Mouse (Mus musculus): ENCODE measurements around the gene Hat1. TPM values are rescaled to one million over a fixed set of nuclear protein-coding genes. Genes with fewer than 3 reads are reported as not detected.

Hat1 gene
- total RNA-seq, 2 experiments from 2014 or later = 178 to 192 TPM

DNA sequence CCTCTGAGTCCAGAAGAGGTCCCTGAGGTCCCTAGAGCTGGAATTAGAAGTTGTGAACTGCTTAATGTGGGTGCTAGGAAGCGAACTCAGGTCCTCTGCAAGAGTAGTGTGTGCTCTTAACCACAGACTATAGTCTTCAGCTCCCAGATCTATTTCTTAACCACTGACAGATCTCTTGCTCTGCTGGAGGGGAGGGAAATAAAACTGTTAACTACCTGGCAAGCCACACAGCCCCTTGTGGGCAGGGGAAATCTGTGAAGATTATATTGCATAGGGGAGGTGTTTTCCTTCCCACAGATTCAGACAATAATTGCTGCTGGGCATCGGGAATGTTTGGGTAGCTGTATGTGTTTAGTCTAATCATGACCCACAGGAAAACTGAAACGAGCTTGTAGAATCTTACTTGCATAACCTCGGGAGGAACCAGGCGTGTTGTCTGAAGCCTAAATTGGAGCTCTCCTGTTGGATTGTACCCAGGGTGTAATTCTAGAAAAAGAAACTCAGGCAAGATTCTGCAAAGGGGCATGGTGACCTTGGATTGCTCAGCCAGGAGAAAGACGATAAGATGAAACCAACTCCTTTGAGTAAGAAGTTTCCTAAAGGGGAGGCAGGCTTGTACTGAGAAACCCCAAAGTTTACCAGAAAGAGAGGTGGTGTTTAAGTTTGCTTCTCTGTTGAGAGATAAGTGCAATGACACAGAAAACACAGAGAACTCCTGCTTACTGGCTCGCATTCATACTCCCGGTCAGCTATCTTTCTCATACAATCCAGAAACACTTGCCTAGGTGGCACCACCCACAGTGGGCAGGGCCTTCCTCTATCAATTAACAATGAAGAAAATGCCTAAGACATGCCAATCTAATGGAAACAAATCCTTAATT, 14.2 kb upstream of the Hat1 start:
- peak; percentile 68 for ATAC-seq (replicated peaks; ENCODE audit: poor library complexity)

DNA sequence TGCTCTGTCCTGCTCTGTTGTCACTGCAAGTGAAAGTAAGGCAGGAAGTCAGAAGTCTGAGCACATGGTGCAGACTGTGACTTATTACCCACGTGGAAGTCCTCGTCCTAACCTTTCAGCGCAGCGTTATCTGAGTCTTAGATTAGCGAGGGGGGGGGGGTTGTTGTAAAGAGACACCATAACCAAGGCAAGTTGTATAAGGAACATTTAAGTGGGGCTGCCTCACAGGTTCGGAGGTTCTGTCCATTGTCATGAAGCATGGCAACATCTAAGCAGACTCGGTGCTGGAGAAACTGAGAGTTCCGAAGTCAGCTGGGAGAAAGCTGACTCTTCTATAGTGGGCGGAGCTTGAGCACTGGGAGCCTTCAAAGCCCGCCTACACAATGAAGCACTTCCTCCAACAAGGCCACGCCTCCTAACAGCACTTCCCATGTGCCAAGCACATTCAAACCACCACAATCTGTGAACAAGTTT, 12.3 kb upstream of the Hat1 start:
- peak; percentile 50 for ATAC-seq (replicated peaks; ENCODE audit: poor library complexity)

DNA sequence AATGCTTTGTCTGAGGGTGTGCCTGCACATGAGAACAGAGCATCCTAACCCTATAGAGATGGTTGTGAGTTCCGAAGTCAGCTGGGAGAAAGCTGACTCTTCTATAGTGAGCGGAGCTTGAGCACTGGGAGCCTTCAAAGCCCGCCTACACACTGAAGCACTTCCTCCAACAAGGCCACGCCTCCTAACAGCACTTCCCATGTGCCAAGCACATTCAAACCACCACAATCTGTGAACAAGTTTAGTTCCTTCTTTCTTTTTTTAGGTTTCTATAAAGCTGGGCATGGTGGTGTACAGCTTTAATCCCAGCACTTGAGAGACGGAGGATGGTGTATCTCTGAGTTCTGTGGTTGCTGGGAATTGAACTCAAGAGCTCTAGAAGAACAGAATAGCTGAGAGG, 11.3 kb upstream of the Hat1 start:
- peak; percentile 63 for ATAC-seq (replicated peaks; ENCODE audit: poor library complexity)

DNA sequence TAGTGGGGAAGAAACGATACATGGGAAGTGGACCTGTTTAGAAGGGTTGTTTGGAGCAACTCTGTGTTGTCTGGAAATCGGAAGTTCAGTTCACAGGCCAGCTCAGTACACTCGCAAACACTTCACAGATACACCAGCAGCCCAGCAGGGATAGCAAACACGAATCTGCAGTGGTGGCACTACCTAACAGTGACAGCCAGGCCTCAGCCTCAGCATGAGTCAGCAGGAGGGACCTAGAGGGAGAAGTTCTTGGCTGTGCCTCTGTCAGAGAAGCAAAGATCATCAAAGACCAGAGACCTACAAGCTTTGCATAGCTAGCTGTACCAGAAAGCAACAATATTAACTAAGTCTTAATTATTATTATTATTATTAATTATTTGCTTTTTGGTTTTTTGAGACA, 6.8 kb upstream of the Hat1 start:
- ATAC-seq (replicated peaks; ENCODE audit: poor library complexity) = no peak

DNA sequence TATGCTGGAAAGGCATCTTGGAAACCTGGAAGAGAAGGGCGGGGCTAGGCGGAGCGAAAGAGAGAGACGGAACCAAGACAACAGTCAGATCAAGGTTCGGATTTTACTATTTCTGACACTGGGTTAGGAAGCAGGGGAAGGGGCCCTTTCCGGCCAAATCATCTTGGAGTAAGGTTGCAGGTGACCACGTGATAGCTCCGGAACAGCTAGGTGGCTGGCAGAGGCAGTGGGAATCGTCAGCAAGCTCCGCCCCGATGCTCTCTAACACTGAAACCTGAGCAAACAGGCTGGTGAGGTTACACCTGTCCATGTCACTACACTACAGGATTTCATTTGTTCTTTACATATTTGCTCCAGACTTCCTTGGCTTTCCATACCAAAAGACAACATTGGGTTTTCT, 4.9 kb upstream of the Hat1 start:
- ATAC-seq (replicated peaks; ENCODE audit: poor library complexity) = no peak

DNA sequence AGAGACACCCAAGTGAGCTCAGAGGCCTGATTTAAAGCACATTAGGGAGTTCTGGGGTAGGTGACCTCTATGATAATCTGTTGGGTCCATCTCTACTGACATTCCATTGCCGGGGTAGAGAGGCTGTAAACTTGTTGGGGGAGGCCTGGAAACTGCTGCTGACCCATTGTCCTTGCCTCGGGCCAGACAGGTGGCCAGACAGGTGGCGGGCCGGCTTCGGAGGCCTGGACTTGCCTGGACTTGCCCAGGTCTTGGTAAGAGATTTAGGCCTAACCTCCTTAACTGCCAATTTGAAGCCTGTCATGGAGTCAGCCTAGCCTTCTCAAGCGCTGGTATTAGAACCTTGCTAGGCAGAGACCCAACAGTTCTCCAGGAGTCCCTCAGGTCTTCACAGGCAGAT, 992 bp upstream of the Hat1 start:
- no peak for ATAC-seq (replicated peaks; ENCODE audit: poor library complexity)

DNA sequence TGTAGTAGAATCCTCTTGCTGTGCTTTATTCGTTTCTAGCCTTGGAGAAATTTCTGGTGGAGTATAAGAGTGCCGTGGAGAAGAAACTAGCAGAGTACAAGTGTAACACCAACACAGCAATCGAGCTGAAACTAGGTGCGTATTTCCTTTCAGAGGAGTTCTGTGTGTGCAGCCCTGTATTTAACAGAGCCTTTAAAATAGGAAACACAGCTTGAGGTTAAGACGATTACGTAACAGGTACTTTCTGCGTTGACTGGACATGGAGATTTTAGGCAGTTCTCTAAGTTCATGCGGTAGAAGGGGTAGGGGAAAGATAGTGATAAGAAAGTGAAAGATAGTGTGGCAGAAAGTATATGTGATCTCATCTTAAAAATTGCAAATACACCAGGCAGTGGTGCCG, 1.1 kb downstream of the Hat1 start:
- peak; percentile 52 for ATAC-seq (replicated peaks; ENCODE audit: poor library complexity)

DNA sequence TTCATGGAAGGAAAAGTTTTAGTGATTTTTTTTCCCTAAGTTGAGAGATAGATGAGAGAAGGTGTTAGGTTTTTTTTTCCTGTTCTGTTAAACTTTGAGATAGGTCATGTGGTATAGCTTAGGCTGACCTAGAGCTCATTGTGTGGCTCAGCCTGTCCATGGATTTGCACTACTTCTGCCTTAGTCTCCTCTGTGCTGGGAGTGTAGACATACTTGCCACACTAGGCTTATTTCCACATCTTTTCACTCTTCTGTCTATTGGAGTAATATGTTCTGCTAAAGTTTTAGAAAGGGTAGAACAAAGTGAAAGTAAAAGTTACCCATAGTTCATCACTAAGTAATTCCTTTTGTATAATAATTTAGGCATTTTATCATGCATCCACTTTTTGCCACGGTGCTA, 16.9 kb downstream of the Hat1 start:
- peak; percentile 52; the same call in 1 of the 2 replicates for ATAC-seq (replicated peaks; ENCODE audit: poor library complexity)

DNA sequence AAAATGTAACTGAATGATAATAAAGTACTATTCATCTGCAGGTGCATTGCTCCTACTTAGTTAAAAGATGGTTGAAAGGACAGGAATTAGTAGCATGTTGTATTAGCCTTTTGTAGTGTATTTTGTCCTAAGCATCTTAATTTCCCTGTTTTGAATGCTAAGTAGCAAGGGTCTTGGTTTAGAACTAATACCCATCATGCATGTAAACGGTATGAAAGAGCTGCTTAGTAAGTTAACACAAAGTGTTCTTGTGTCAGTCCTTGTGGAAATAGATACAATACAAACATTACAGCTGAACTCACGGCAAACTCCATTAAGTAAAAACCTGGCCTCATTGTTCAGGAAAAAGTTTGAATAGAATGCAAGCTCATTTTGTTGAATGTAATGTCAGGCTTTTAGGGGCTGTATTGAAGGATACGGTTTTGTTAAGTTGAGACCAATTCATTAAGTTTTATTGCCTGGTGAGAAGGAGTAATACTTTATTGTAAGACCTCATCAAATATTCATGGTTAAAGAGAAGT, 30.1 kb downstream of the Hat1 start:
- ATAC-seq (replicated peaks; ENCODE audit: poor library complexity) = no peak

DNA sequence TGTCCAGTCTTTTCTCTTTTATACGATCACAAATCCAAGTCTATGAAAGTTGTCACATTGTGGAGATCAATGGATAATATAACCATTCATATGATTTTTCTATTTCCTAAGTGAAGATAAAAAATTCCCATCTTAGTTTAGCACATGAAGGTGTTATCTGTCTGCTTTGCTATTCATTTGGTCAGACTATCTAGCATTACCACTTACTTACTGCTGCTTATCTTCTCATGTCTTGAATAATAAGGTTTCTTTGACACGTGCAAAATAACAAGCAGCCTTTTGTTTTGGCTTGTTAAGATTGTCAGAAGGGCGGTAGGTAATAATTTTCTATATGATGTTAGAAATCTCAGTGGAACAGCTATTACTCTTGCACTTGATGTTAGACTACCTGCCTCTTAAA, 30.6 kb downstream of the Hat1 start:
- 0 out of 2 replicates have a peak, but pooled peaks have one; percentile 37 for ATAC-seq (replicated peaks; ENCODE audit: poor library complexity)

DNA sequence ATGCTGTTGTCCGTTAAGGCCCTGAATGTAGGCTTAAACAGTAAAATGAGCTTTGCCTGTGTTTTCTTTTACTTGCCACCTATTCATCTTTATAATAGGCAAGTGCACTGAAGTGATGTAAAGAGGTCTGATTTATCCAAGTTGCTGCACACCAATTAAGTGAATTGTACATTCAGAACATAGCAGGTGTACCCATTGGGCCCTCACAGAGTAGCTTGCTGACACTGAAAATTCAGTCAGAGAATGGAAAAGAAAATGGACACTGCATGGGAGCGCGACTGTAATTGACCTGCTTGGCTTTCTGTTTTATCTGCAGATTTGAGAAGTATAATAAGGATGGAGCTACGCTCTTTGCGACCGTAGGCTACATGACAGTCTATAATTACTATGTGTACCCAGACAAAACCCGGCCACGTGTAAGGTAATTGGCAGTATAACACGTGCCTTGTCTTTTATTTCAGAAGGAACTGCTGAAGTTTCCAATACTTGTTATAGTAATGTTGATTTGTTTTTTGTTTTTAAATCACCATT, 32.2 kb downstream of the Hat1 start:
- no peak for ATAC-seq (replicated peaks; ENCODE audit: poor library complexity)

DNA sequence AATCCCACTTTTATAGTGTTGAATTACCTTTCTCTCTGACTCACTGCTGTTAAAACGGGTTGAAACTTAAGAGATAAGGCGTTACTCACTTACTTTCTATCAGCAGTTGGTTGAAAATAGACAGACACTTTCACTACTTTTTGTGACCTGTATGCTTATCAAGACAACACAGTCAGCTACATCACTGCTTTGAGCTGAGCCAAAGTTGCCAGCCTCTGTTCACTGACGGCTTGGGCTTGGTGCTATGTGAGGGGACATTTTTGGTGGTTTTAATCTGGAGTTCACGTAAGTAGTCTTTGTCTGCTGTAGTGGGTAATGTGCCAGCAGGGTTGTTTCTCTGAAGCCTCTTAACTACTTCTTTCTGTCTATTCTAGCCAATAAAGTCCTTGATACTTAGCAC, 35.8 kb downstream of the Hat1 start:
- peak; percentile 99 for ATAC-seq (replicated peaks; ENCODE audit: poor library complexity)

DNA sequence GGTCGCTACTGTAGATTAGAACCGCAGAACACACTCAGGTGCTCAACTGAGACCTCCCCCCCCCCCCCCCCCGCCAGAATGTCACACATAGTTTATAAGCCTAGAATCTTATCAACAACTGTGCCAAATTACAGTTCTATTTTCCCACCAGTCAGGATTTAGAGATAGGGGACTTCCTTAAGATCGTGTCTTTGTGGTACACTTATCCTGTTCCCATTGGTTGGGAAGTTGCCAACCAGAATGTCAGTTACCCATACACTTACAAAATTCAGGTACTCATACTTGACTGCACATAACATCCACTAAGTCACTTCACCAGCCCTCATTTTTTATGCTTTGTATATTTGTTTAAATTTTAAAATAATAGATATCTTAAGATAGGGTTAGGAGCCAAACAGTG, 46.7 kb downstream of the Hat1 start:
- no peak for ATAC-seq (replicated peaks; ENCODE audit: poor library complexity)

DNA sequence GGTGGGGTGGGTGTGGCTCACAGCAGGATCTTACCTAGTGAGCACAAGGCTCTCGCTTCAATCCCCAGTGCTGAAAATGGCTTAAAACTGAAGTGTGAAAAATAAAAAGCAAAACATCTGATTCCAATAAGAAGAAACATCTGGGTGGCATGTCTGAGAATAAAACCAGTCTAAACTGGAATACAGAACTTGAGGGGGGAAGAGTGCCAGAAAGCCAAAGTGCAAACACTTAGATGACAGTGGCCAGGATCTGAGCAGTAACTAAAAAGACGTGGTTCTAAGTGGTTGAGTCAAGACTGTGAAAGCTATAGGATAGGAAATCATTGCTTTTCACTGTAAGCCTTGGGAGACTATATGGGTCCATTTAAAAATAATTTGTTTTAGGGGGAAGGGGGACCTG, 54.6 kb downstream of the Hat1 start:
- no peak for ATAC-seq (replicated peaks; ENCODE audit: poor library complexity)

DNA sequence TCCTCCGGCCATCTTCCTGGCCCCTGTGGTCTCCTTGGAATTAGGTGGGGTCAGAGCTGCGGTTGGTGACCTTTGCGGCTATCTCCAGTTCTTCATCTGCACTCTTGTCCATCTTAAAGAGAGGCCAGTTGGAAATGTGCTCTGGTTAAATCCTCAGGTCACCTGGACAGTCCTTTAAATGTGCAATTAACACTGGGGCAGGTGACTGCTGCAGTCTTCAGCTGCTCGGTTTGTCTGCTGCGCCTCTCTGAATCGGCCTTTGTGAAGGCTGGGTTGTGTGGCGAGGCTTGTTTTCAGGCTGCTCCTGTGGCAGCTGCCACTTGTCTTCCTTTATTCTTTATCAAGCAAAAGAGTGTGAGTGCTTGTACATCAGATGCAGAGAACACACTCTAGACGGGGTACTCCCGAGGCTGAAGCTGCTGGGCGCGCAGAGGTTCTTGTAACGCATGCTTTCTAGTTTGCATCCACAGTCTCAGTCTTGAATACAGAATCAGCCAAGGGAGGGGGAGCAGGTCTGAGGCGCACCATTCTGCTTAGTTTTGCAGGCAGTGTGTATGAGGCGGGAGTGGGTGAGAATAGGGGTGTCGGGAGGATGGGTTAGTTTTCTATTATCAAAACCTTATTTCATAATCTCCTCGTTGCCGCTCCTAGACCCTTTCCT, 56.9 kb downstream of the Hat1 start:
- ATAC-seq (replicated peaks; ENCODE audit: poor library complexity) = no peak

DNA sequence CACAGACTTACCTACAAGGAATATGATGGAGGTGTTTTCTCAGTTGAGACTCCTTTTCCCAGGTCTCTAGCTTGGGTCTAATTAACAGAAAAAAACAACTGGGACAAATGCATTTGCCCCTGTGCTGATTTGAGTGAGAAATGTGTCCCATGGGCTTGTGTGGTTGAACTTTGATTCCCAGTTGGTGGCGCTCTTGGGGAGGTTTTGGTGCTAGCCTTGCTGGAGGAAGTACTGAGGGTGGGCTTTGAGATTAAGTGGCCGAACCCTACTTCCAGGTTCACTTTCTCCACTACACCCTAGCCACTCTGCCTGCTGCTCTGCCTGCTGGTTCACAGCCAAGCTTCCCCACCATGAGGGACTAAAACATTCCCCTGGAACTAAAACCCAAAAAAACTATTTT, 60.8 kb downstream of the Hat1 start:
- ATAC-seq (replicated peaks; ENCODE audit: poor library complexity) = no peak

DNA sequence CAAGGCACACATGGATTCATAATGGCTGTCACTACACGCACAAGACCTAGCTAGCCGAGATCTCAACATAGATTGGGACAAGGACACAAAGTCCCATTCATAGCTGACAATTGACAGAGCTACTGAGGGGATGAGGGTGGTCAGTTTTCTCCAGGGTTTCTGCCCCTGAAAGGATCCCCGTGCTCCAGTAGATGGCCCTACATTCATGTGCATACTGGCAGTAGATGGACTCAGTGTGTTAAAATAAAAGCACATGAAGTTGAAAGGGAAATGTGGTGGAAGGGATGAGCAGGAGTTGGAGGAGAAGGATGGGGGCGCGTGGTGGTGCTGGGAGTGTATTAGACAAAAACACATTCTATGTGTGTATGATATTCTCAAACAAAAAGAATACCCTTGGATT, 63.0 kb downstream of the Hat1 start:
- no peak for ATAC-seq (replicated peaks; ENCODE audit: poor library complexity)

DNA sequence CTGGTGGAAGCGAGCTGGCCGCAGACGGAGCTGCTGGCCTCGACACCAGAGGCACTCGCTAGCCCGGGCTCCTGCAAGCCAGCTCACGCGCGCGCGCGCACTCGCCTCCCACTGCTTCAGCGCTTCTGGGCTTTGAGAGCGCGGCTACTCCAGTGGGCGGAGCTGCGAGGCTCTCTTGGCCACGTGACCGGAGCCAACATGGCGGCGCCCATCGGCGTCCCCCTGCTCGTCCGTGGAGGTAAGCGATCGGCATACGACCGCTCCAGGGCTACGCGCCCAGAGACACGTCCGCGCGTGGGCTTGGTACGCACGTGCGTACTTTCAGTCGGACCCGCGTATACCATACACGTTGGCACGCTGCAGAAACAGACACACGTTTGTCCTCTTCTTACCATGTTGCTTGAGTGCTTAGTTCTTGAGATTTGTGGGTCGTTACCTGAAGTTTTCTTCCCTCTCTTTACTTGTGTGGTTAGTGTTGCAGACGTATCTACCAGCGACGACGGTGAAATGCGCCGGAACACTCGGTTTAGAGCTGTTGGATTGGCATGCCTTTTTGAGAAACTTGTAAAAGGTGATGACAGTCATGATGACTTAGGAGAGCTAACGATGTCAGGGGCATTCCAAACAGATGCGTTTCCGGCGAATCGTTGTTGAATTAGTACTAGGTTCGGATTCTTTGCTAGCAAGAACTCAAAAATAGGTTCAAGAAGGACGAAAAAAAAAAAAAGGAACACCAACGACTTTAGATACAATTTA, 64.6 kb downstream of the Hat1 start, which contains the start of gene Metap1d:
Metap1d (plus strand) TSS at position 116 of the 756 bp plus-strand sequence.
- ATAC-seq (replicated peaks; ENCODE audit: poor library complexity) = peak; percentile 96

DNA sequence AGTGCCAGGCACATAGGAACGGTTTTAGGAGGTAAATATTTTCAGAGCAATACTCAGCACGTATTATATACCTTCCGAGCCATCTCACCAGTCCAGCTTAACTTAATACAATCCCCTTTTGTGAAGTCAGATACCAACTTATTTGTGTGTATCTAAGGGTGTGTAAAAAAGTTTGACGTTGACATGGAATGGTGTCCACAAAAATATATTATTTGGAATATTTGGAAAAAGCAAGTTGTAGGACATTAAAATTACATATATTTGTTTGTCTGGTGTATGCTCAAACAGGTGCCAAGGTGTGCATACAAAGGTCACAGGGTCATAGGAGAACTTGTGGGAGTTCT, 65.1 kb downstream of the Hat1 start:
- ATAC-seq (replicated peaks; ENCODE audit: poor library complexity) = no peak

DNA sequence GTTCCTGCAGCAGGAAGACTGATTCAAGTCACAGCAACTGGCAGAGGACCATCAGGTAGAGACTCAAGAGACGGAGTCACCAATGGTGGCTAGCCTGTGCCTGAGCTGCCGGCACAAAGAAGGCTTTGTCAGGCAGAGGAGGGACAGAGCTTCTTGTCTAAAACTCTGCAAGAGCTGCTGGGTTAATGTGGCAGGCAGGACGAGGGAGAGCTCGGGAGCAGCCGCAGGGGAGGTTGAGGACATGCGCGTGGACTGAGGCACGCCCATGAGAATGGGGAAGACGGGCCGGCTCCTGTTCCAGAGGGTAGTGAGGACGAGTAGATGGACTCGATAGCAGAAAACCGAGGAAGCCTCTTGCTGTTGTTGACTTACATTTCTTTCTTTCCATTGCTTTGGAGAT, 69.9 kb downstream of the Hat1 start:
- no peak for ATAC-seq (replicated peaks; ENCODE audit: poor library complexity)

DNA sequence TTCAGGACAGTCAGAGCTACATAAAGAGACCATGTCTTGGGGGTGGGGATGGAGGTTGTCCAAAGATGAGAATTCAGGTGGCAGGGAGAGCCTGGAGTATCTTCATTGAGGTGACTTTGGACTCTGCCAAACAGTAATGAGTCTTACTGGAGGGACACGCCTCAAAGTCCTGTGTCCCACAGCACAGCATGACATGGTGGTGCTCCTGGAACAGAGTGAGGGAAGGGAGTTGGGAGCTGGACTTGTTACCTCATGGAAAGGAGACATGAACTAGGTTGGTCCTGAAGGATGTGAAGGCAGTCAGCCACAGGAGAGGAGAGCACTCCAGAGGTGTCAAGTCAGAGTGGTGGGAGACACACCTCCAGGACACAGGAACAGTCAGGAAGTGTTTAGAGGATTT, 70.9 kb downstream of the Hat1 start:
- ATAC-seq (replicated peaks; ENCODE audit: poor library complexity) = no peak
